Mouse (Mus musculus) left cerebral cortex, adult 9 months (tissue): ENCODE measurements at regions not wholly inside any gene's neighbourhood (a gene's known extent, or its start where the extent isn't known, plus 50 kb on each side); places are given as distances from the start of the nearest gene placed in this dataset.

Experiments
- DNase-seq, 2 experiments: peaks; one replicate each; pipeline ENCODE4 v3.0.0; 2022; ENCODE audit warnings: low spot score in 2 of 2

GRCm38 (mm10) chr10:117997796-117998195 is 143.8 kb upstream of the Mdm1 start:
- DNase-seq = no peak

GRCm38 (mm10) chr10:118000591-118000990 is 141.0 kb upstream of the Mdm1 start:
- DNase-seq = no peak

- DNase-seq = no peak
Observed at GRCm38 (mm10) chr10:118001501-118001900, 140.1 kb upstream of the Mdm1 start.

GRCm38 (mm10) chr10:118001971-118002370 is 139.6 kb upstream of the Mdm1 start:
- DNase-seq = no peak

GRCm38 (mm10) chr10:118002559-118002958 is 139.1 kb upstream of the Mdm1 start:
- no peak for DNase-seq

GRCm38 (mm10) chr10:118003179-118003578 is 138.4 kb upstream of the Mdm1 start:
- DNase-seq = no peak

- DNase-seq = no peak
Observed at GRCm38 (mm10) chr10:118003739-118004361, 137.8 kb upstream of the Mdm1 start.

- DNase-seq = no peak
Observed at GRCm38 (mm10) chr10:118004362-118004958, 137.2 kb upstream of the Mdm1 start.

- no peak for DNase-seq
Observed at GRCm38 (mm10) chr10:118006827-118007550, 134.6 kb upstream of the Mdm1 start.

GRCm38 (mm10) chr10:118007846-118008245 is 133.8 kb upstream of the Mdm1 start:
- DNase-seq = no peak

GRCm38 (mm10) chr10:118011687-118012567 is 129.7 kb upstream of the Mdm1 start:
- no peak for DNase-seq

GRCm38 (mm10) chr10:118028831-118029230 is 112.8 kb upstream of the Mdm1 start:
- no peak for DNase-seq

GRCm38 (mm10) chr10:118034401-118034800 is 107.2 kb upstream of the Mdm1 start:
- DNase-seq = no peak

GRCm38 (mm10) chr10:118035035-118035434 is 106.6 kb upstream of the Mdm1 start:
- DNase-seq = no peak

GRCm38 (mm10) chr10:118038465-118038864 is 103.1 kb upstream of the Mdm1 start:
- no peak for DNase-seq

GRCm38 (mm10) chr10:118039056-118039455 is 102.6 kb upstream of the Mdm1 start:
- DNase-seq = no peak

GRCm38 (mm10) chr10:118041068-118041467 is 100.5 kb upstream of the Mdm1 start:
- no peak for DNase-seq

- DNase-seq = no peak
Observed at GRCm38 (mm10) chr10:118043761-118044160, 97.8 kb upstream of the Mdm1 start.

- DNase-seq = no peak
Observed at GRCm38 (mm10) chr10:118044840-118045239, 96.8 kb upstream of the Mdm1 start.

GRCm38 (mm10) chr10:118045427-118045826 is 96.2 kb upstream of the Mdm1 start:
- no peak for DNase-seq

- DNase-seq = no peak
Observed at GRCm38 (mm10) chr10:118046328-118046727, 95.3 kb upstream of the Mdm1 start.

GRCm38 (mm10) chr10:118046831-118047230 is 94.8 kb upstream of the Mdm1 start:
- no peak for DNase-seq
